Mouse (Mus musculus) WW6 (cell line): ENCODE results near the gene Tsc22d2.

Source experiments
- DNase-seq: peaks from one replicate; pipeline ENCODE4 v3.0.0-alpha.2; 2013; ENCODE audit warnings: low read depth, low spot score

The Tsc22d2 gene

GRCm38 (mm10) chr3:58414234-58414938 lies at the start of gene Tsc22d2:
Tsc22d2 (plus strand) TSS chr3:58414715.
- DNase-seq = peak; percentile 65

GRCm38 (mm10) chr3:58366756-58367155 lies 47.8 kb upstream of the Tsc22d2 start:
- DNase-seq = no peak

DNA sequence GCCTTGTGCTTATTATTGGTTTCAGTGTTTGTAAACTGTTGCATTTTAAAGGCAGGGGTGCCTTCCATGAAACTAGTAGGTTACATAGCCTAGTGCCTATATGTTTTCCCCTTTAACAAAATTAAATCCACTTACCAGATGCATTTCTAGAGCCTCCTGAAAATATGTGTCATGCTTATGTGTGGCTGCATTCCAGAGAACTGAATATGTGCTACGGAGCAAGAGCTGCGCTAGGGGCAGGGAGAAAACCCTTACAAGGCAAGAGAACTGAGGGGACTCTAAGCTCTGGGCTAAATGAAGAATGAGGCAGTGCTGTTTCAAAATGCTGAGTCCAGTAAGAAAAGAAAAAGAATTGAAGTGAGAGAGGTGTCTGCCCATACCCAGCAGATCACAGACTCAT lies 43.7 kb upstream of the Tsc22d2 start:
- DNase-seq = no peak

DNA sequence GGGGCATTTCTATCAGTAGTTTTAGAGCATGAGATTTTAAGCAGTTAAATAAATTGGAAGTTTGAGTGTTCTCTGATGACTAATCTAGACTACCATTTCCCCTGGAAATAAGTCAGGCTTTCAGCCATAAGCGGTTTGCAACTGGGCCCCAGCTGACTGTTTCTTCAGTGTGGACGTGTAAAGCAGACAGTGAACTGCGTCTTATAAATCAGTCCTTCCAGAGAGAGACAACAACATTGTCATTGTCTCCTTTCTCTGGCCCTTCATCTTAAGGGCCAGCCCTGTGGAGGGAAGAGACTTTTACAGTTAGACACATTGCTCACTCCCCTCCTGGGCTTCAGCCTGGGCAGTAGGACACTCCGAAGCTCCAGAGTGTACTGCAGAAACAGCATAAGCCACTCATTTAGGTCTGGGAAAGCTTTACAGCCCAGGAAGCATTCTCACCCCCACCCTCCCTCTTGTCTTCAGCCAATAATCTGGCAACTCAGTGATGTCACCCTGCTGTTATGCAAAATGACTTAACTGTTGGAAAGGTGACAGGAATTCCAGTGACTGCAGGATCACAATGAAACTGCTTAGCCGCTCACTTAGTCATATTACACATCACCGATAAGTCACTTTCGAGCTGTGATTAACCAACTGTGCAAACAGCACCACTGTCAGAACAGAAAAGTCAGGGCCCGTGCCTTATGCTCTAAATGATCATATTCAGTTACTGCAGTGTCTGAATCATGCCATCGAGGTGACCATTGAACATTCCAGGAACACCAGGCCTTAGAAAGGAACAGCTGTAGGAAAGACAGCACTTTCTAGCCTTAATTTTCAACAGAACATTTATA lies 42.2 kb upstream of the Tsc22d2 start:
- DNase-seq = peak; percentile 31

DNA sequence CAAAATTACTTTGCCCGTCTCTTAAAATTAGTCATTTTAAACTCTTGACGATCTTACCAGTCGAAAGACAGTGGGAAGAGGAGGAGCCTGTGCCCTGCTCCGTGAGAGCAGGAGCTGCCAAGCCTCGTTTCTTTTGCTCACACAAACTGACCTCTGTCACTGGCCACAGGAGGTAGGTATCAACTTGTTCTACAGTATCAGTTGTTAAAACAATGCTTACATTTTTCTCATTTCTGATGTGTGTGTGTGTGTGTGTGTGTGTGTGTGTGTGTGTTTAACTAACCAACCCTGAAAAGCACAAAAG lies 41.7 kb upstream of the Tsc22d2 start:
- DNase-seq = no peak

DNA sequence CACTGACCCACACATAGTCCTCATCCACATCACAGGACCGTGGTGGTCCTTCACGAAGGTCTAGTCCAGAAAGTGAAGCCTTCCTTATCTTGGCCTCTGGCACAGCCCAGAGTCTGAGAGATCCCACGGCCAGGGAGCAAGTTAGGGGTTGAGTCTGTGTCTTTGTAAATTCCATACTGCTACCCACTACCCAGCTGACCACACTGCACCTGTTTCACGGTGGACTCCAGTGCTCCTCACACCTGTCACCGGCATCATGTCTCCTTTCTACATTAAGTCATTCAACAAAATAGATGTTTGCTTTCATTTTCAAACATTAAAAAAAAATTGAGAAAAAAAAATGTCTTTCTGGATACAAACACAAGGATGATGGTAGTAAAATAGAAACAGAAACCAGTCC lies 40.2 kb upstream of the Tsc22d2 start:
- no peak for DNase-seq

DNA sequence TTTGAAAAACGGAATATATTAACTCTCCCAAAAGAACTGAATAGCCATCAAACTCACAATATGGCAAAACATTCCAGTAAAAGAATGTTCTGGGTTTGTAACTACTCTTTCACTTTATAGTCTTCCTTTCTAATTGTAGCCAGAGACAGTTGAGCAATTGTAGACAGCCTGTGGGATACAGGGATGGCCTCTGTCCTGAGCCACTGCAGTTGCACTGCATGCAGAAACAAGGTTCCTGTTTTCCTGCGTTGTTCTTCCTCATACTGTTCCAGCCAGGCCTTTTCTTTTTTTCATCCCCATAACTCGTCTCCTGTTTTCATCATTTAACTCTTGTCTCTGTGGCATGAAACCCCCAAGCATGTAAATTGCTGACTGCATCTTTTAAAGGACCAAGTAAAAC lies 37.8 kb upstream of the Tsc22d2 start:
- DNase-seq = no peak

DNA sequence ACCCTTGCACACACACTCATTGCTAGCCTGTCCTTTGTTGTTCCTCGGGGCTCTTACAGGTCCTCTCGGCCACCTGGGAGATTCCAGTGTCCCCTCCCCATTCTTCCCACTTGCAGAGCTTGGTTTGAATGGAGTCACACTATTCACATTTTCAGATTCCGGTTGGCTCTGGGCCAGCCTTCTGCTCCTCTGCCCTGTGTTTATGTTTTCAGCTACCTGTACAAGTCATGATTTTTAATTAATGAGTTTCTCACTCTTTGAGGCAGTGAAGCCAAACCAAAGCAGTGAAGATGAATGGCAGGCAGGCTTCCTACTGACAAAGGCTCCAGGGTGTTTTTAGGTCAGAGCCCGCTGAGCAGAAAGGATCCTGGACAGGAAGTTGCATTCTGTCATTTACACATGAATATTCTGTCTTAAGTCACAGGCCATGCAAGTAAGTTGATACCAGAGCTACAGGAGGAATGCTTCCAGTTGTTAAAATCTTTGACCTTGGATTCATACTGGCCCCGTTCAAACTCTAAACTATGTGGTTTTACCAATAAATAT lies 36.9 kb upstream of the Tsc22d2 start:
- DNase-seq = no peak

DNA sequence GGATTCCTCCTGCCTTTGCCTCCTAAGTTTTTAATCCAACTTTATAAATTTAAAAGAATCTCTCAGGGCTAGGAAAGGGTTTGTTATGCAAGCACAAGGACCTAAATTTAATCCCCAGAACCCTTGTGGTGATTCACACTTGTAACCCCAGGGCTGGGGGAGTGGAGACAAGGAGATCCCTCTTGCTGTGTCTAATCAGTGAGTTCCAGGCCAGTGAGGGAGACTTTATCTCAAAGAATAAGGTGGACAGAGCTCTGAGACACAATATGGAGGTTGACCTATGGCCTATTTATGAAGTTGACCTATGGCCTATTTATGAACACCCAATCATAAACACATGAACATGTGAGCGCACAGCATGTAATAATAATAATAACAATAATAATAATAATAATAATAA lies 31.8 kb upstream of the Tsc22d2 start:
- no peak for DNase-seq

- DNase-seq = no peak
Observed at GRCm38 (mm10) chr3:58385060-58385459, 29.5 kb upstream of the Tsc22d2 start.

GRCm38 (mm10) chr3:58388731-58389130 lies 25.8 kb upstream of the Tsc22d2 start:
- no peak for DNase-seq

DNA sequence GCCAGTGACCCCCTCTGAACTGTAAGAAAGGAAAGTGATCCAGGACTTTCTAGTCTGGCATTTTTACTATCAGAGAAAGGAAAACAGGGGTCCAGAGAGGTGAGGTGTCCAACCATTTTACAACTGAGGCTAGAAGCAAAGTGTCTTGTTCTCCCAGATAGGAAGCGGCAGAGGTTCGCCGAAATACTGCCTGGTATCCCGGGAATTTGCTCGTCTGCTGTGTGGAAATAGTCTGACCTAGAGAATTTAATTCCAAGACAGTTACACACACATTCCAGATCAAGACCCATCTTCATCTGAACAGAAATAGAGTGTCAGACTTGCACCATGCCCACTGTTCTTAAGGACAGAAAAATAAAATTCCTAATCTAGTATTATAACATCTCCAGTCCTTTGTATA lies 16.0 kb upstream of the Tsc22d2 start:
- no peak for DNase-seq

DNA sequence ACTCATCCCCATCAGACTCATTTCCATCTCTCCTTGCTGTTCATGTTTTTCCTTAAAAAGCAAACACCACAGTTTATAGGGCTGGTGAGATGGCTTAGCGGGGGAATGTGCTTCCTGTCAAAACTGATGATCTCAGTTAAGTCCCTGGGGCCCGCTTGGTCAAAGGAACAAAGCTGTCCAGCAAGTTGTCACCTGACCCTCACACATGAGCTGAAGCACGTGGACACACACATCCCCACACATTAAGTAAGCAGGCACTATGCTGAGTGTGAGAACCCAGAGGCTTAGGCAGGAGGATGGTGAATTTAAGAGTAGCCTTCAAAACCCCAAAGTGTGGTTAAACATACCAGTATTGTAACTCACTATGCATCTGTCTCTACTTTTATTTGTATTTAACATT lies 14.6 kb upstream of the Tsc22d2 start:
- DNase-seq = no peak

DNA sequence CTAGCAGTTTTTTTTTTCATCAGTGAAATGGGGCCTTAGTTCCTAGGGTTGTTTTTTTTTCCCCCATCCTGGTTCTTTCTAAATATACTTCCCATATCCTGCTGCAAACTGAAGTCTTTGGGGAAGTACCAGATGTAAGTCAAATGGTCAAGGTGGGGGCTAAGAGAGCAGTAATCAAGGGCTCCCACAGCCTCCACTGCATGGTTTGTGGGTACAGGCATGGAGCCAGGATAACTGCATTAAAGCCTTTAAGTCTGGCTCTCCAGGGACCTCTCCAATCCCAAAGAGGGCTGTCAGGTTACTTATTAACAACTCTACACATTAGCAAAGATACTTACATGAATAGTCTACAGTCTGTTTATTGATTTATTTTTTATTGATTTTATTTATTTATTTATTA lies 2.8 kb upstream of the Tsc22d2 start:
- no peak for DNase-seq

DNA sequence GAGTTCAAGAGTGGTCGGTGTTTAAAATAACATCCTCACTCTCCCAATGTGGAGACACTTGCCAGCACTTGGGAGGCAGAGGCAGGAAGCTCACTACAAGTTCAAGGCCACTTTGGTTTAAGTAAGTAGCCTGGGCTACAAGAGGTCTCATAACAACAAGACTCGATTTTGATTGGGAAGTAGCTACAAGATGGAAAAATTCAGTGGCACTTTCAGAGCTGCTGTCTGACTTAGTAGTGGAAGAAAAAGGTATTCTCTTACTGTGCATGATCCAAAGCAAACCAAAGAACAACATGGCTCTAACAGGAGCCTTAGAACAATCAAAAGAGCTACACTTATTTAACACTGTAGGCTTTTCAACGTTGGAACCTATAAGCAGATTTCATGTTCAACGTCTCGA lies 844 bp upstream of the Tsc22d2 start:
- DNase-seq = no peak

- no peak for DNase-seq
Observed at GRCm38 (mm10) chr3:58414986-58415883, 720 bp downstream of the Tsc22d2 start.

DNA sequence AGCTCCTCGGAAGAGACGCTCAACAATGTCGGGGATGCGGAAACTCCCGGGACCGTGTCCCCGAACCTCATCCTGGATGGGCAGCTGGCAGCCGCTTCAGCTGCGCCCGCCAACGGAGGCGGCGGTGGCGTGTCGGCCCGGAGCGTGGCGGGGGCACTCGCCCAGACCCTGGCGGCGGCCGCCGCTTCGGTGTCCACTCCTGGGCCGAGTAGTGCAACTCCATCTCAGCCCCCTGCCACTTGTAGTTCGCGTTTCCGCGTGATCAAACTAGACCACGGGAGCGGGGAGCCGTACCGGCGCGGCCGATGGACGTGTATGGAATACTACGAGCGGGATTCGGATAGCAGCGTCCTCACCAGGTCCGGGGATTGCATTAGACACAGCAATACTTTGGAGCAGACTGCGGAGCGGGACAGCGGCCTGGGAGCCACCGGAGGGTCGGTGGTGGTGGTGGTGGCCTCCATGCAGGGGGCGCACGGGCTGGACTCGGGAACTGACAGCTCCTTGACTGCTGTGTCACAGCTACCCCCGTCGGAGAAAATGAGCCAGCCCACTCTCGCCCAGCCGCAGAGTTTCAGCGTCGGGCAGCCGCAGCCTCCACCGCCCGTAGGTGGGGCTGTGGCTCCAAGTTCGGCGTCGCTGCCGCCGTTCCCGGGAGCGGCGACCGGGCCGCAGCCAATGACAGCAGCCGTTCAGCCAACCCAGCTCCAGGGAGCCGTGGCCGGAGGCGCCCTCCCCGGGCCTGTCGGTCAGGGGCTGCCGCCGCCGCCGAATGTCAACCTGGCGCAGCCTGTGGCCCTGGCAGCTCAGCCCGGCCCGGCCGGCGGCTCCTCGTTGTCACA lies 1.6 kb downstream of the Tsc22d2 start:
- DNase-seq = no peak

DNA sequence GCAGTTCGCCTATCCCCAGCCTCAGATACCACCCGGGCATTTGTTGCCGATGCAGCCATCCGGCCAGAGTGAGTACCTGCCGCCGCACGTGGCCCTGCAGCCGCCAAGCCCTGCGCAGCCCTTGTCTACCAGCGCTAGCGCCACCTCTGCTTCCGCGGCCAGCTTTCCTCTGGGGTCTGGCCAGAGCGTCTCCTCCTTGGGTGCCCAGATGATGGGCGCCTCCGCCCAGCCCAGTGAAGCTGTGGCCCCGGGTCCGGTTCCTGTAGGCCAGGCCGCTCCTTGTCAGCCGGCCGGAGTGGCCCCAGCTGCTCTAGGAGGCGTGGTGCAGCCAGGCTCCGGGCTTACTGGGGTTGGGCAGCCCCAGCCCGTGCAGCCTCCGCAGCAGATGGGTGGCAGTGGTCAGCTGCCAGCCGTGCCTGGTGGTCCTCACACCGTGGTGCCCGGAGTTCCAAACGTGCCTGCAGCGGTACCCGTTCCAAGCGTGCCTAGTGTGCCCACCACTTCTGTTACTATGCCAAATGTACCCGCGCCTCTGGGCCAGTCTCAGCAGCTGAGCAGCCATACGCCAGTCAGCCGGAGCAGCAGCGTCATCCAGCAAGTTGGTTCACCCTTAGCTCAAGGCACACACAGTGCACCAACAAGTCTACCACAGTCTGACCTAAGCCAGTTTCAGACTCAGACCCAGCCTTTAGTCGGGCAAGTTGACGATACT lies 2.4 kb downstream of the Tsc22d2 start:
- DNase-seq = no peak

DNA sequence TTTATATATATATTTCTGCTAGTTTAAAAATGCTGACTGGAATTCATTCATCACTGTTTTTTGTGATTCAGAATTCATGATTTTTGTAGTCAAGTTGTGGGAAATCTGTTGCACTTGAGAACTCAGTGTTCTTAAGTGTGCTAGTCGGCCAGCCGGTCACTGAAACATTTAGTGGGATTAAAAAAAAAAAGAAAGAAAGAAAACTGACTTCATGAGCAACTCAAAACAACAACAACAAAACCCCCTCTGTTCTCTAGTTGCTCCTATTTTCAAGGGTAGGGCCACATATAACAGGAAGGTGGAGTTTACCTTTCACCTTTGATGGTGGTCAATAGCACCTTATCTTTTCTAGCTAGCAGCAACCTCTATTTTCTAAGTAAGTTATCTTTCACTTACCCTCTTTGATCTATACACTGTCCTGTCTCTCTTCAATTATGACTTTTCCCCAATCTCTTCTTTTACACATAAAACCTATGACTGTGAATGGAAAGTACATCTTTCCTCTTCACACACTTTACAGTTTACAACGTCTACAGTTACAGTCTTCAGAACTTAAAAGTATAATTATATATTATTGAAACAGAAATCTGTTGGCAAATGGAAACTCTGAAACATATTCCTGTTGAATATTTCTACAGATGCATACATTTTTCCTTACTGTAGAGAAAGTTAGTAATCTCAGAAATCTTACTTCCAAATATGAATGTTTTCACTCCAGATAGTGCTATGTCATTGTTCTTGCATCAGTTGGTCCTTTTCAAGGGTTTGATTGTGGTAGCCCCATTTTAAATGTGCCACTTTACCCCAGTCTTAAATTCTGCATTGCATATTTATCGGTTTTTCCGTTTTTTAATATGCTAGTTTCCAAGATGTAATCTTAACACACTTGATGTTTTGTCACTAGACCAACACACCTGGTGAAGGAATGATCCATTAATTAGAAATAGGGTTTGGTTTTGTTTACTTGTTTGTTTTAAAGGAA lies 4.5 kb downstream of the Tsc22d2 start:
- DNase-seq = no peak
